Mouse (Mus musculus) left cerebral cortex, postnatal 4 days (tissue): ENCODE data around the gene Rassf8. TPM values are rescaled to one million over a fixed set of nuclear protein-coding genes. Genes with fewer than 3 reads are reported as not detected.

Experiments
- DNase-seq: peaks from one replicate; pipeline ENCODE4 v3.0.0-alpha.2; 2022
- intact Hi-C: fragments of 180-260 bp; cut with DNase I; formaldehyde crosslinking; loops from one replicate; pipeline ENCODE4 v1.15.1; 2025
- total RNA-seq, 2 experiments: library from RNA; stranded (reverse); gene quantifications; 2 replicates each; pipeline ENCODE4 v1.2.3; 2021

The Rassf8 gene
- total RNA-seq, 2 experiments from 2014 or later: 14.9 to 18.7 TPM

GRCm38 (mm10) chr6:145746921-145747670 is 548 bp downstream of the Rassf8 start:
- DNase-seq: no peak

DNA sequence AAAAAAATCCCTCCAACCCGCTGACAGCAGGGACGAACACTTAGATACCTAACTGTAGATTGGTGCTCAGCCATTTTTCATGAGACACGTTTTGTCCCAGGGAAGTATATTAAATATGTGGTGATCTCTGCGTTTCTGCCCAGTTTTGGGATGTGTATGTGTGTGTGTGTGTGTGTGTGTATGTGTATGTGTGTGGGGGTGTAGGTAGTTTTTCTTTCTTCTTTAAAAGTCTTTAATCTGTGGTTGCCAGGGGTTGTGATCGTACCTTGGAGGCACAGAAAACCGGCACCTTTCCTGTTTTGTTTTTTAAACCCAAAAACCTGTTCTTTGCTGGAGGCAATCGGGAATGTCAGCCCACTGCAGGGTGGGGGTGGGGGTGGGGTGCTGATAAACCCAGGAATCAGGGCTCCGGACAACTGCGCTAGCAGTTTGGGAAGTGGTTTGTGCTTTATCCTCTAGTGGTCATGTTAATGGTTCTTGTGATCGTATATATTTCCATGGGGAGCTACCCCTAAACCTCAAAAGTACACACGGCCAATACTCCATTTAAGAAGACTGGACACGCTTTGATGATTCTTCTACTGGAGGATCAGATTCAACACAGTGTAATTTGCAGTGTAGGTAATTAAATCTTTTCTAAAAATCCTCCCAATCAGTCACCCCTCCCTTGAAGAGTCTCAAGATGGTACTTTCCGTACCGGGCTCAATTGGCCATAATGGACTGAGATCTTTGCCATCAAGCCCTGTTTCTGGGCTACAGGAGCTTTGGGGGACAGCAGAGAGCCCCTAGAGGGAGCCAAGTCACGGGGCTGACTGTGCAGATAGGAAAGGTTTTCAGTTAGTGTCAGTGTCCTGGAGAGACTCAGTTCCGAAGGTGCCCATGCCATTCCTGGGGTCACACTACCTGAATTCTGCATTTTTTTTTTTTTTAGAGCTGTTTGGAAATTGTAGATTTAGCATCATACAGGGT is 1.4 kb downstream of the Rassf8 start:
- peak; percentile 26 for DNase-seq
- intact Hi-C loops: no loop called here

More at GRCm38 (mm10) chr6:145746921-145747670, 548 bp downstream of the Rassf8 start:
- intact Hi-C loops: no loop called here

DNA sequence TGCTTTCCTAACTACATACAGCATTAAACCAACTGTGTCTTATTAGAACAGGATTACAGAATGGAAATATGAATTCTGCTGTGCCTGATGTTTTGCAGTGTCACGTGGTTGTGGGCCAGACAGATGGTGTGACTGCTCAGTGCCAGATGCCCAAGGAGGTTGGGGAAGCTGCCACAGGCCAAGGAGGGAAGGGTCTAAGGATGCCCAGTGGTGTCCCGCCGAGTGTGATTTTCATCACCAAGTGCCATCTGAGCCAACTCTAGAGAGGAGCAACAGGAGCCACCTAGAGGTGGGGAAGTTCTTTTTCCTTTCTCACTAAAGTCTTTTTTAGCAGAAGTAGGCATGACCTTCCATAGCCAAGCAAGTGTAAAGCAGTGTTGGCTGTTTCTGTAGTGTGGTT is 3.8 kb downstream of the Rassf8 start:
- peak; percentile 82 for DNase-seq
- intact Hi-C loops: no loop called here

GRCm38 (mm10) chr6:145753296-145753695 is 6.7 kb downstream of the Rassf8 start:
- DNase-seq: no peak
- intact Hi-C loops: no loop called here

GRCm38 (mm10) chr6:145754416-145754815 is 7.9 kb downstream of the Rassf8 start:
- intact Hi-C loops: no loop called here
- no peak for DNase-seq

GRCm38 (mm10) chr6:145755942-145756639 is 9.5 kb downstream of the Rassf8 start:
- DNase-seq: no peak
- intact Hi-C loops: no loop called here

DNA sequence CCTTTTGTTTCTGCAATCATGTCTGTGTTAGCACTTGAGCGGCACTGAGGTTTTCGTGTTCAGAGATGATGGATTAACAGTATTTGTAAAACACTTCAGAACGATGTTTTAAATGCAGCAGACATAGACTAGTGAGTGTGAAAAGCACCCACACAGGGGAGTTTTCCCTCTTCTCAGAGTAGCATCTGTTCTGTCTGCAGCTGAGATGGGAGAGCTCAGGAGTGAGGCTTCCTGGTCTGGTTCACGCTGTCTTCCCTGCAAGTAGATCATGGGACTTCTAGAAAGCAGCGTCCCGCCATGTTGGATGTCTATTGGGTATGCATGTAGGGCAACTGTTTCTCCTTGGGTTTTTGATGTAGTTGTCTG is 10.1 kb downstream of the Rassf8 start:
- no peak for DNase-seq

GRCm38 (mm10) chr6:145757346-145757745 is 10.8 kb downstream of the Rassf8 start:
- DNase-seq: no peak
- intact Hi-C loops: no loop called here

More for the DNA sequence above, 10.1 kb downstream of the Rassf8 start:
- intact Hi-C loops: no loop called here

- intact Hi-C loops: no loop called here
These were observed 12.1 kb downstream of the Rassf8 start for GRCm38 (mm10) chr6:145758685-145759084.

DNA sequence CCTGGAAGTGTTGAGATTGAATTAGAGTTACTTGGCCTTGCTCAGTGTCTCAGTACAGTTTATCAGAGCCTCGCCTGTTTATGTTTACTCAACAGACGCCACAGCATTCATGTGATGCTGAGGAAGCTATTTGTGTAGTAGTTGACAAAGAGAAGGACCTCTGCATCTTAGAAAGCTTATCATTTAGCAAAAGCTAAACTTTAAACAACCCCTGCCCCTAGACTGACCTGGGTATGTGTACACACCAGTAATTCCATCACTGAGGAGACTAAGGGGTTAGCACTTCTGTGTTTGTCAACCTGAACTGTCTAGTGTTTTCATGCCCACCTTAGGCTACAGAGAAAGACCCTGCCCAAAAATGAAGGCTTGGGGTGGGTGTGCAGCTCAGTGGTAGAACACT is 12.9 kb downstream of the Rassf8 start:
- DNase-seq: no peak
- intact Hi-C loops: no loop called here

More at GRCm38 (mm10) chr6:145758685-145759084, 12.1 kb downstream of the Rassf8 start:
- DNase-seq: no peak

GRCm38 (mm10) chr6:145760246-145761016 is 13.9 kb downstream of the Rassf8 start:
- intact Hi-C loops: no loop called here
- no peak for DNase-seq

GRCm38 (mm10) chr6:145761151-145761935 is 14.8 kb downstream of the Rassf8 start:
- intact Hi-C loops: no loop called here
- DNase-seq: no peak

GRCm38 (mm10) chr6:145762016-145762415 is 15.5 kb downstream of the Rassf8 start:
- intact Hi-C loops: no loop called here
- no peak for DNase-seq

DNA sequence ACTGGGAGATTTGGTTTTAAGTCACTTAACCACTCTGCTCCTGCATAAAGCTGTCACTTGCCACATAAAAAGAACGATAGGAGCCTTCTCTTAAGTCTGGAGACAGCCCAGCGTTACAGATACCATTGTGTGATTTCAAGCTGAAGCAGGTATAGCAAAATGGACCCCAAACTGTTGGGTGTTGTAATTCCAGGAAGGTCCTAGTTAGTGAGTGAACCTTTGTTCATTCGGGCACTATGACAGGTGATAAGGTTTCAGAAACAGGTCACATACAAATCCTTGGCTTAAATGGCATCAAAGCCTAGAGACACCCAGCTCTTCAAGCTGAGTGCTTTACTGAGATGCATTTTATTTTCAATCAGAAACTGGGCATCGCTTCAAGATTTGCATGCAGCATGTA is 16.5 kb downstream of the Rassf8 start:
- no peak for DNase-seq
- intact Hi-C loops: no loop called here

GRCm38 (mm10) chr6:145765011-145765410 is 18.5 kb downstream of the Rassf8 start:
- intact Hi-C loops: no loop called here
- no peak for DNase-seq

DNA sequence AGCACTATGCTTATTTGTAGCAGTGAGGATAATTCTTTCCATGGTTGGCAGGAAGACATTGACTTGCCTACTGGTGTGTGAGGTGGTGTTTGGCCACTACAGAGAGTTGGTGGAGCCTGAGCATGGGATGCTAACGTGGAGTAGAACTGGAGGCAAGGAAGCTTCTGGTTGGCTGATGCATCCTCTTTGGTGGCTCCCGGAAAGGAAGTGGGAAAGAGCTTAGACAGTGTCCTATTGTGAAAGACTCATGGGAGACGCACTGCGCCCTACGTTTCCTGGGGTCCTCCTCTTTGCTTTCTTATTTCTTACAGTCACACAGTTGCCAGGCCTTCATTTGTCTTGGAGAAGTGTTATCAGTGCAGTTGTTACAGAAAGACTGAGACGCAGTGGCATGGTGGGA is 20.4 kb downstream of the Rassf8 start:
- intact Hi-C loops: no loop called here
- DNase-seq: no peak

GRCm38 (mm10) chr6:145767637-145768036 is 21.1 kb downstream of the Rassf8 start:
- intact Hi-C loops: no loop called here
- no peak for DNase-seq

- intact Hi-C loops: no loop called here
- DNase-seq: peak; percentile 43
These were observed 22.2 kb downstream of the Rassf8 start for GRCm38 (mm10) chr6:145768671-145769292.

DNA sequence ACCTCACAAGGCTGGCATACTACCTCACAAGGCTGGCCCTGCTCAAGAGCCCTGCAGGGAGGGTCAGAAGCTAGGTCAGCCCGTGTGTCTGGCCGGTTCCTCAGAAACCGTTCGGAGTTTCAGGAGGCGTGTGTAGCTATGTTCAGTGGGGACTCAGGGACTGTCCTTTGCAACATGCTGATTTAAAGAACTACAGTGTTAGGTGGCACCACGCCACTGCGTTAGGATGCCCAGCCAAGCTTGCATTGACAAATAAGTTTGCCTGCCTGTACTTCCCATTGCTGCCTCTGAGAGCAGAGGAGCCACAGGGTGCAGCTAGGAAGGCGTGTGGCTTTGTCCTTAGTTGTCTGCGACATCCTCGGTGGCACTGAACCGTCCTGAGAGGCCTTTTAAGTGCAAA is 23.3 kb downstream of the Rassf8 start:
- peak; percentile 44 for DNase-seq
- intact Hi-C loops: no loop called here
